Mouse (Mus musculus) lung, postnatal 0 days (tissue): ENCODE measurements around the gene Camk1d. TPM values are rescaled to one million over a fixed set of nuclear protein-coding genes. Genes with fewer than 3 reads are reported as not detected.

ENCODE experiments used
- ATAC-seq: fragments of 200-750 bp; cut with Nextera tagmentation; 2 replicates; pipeline ENCODE4 v1.8.0; 2017; ENCODE audit warnings: moderate library complexity
- DNase-seq: peaks from one replicate; pipeline ENCODE4 v3.0.0-alpha.2; 2016; ENCODE audit warnings: low spot score
- H3K27ac ChIP-seq: fragments of 300-500 bp; sonication (generic); 2 replicates; pipeline ENCODE4 v1.5.1; 2014; ENCODE audit warnings: antibody characterized with exemption, mild to moderate bottlenecking, low read length, mixed read lengths
- H3K27me3 ChIP-seq: fragments of 300-500 bp; sonication (generic); replicated peaks from 2 replicates; pipeline ENCODE4 v1.6.1; 2014; ENCODE audit warnings: low read length, mixed read lengths; ENCODE audit not compliant: insufficient read depth
- H3K36me3 ChIP-seq: fragments of 300-500 bp; sonication (generic); 2 replicates; pipeline ENCODE4 v1.6.1; 2014; ENCODE audit warnings: low read length, mixed read lengths; ENCODE audit not compliant: insufficient read depth
- H3K4me1 ChIP-seq: fragments of 300-500 bp; sonication (generic); 2 replicates; pipeline ENCODE4 v1.6.1; 2014; ENCODE audit warnings: antibody characterized with exemption, low read depth, low read length, mixed read lengths; ENCODE audit not compliant: insufficient read depth
- H3K4me2 ChIP-seq: fragments of 300-500 bp; sonication (generic); replicated peaks from 2 replicates; pipeline ENCODE4 v1.6.1; 2014; ENCODE audit warnings: low read depth, mild to moderate bottlenecking, low read length, moderate library complexity, mixed read lengths
- H3K4me3 ChIP-seq: fragments of 300-500 bp; sonication (generic); 2 replicates; pipeline ENCODE4 v1.5.1; 2014; ENCODE audit warnings: low read depth, low read length
- H3K9ac ChIP-seq: fragments of 300-500 bp; sonication (generic); replicated peaks from 2 replicates; pipeline ENCODE4 v1.6.1; 2014; ENCODE audit warnings: low read depth, mild to moderate bottlenecking
- H3K9me3 ChIP-seq: fragments of 300-500 bp; sonication (generic); 2 replicates; pipeline ENCODE4 v1.6.1; 2016; ENCODE audit warnings: low read length, mixed read lengths
- CTCF ChIP-seq: IDR thresholded peaks from 2 replicates; pipeline ENCODE4 v1.5.1; 2016; ENCODE audit warnings: antibody characterized with exemption, mild to moderate bottlenecking
- EP300 ChIP-seq: IDR thresholded peaks from 2 replicates; pipeline ENCODE4 v1.6.1; 2016; ENCODE audit warnings: antibody characterized with exemption, mild to moderate bottlenecking, control low read depth
- WGBS: fragments of 180-500 bp; shearing (Covaris S2); extraction: QIAGEN DNeasy Blood & Tissue Kit; methylation state at CpG from one replicate; pipeline ENCODE4 v1.1.7; 2014; 5-methylcytosine and 5-hydroxymethylcytosine counted together
- polyA plus RNA-seq: library from polyadenylated mRNA; unstranded; fragments of >200 nt; fragmentation: Nextera tagmentation; extraction: Ambion mirVana; gene quantifications from 2 replicates; pipeline ENCODE4 v1.2.1, GENCODE M21; 2015

Camk1d gene
- polyA plus RNA-seq, 1 experiment from 2014 or later: 2.2 TPM

DNA sequence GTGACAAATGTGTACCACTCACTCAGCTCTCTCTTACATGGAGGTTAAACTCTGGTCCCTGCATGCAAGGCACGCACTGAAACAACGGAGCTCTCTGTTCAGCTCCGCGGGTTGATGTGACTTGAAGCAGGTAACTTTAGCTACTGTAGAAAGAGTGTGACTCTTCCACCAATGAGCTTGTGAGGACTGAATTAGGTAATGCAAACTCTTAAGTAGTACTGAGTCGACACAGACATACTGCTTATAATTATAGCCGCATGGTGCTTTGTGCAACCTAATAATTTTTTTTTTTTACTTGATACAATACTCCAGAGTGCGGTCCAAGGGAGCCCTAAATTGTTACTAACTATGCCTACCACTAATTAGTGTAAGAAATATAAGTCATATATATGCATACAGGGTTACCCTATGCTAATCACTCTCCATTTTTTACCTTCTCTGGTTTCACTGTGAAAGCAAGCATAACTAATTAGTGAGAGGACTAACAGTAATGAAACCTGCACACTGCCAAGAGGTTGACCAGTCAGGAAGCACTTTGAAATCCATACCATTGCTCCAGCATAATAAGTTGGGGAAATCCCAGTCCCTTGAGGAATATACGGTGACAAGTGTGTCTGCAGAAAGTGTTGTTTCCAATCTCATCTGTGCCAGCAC is 125.9 kb downstream of the Camk1d start:
- TF ChIP-seq EP300 (no peak), CTCF (no peak)
- H3K4me2 ChIP-seq: no peak overlapping the region
- H3K27ac ChIP-seq: no peak overlapping the region
- ATAC-seq (no peak), DNase-seq (no peak)
- no peaks in the 10 kb centered on the region for H3K9me3 ChIP-seq
- no peak overlapping the region for H3K4me3 ChIP-seq
- H3K27me3 ChIP-seq: no peaks in the 10 kb centered on the region
- H3K4me1 ChIP-seq: no peaks in the 10 kb centered on the region
- no peaks in the 10 kb centered on the region for H3K36me3 ChIP-seq
- WGBS: 83% methylated on average over 8 of the region's 8 CpGs
- no peak overlapping the region for H3K9ac ChIP-seq

DNA sequence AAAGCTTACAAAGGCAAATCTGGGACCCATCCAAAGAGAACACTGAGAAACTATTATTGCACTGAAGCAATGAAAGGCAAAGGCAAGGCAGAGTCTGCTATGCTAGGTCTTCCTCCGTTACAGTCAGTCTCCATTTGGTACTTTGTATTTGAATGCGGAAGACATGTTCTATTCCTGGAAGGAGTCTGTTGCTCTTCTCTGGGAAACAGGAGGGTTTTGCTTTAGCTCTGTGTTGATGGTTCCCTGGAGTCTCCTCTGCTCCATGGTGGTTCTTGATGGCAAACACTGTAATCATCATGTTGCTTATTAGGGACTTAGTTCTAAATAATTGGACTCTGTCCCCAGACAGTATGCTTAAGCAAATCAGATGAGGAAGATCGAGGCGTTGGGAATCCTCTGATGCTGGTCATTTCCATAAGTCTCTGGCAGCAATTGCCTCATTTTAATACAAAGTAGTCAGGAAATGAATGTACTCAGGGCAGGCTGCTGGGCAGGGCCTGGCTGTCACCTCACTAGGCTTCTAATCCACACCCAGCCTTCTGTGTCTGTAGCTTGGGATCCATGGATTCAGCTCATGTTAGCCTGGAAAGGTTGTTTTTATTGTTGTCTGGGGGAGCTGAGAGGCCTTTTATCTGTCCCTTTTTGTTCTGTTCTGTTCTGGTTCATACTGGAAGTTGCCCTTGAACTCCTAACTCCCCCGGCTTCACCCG is 129.8 kb downstream of the Camk1d start:
- H3K27me3 ChIP-seq: no peaks in the 10 kb centered on the region
- H3K9me3 ChIP-seq: no peaks in the 10 kb centered on the region
- 78% methylated on average over 6 of the region's 6 CpGs for WGBS
- H3K9ac ChIP-seq: no peak overlapping the region
- no peaks in the 10 kb centered on the region for H3K36me3 ChIP-seq
- no peaks in the 10 kb centered on the region for H3K4me1 ChIP-seq
- H3K4me2 ChIP-seq: no peak overlapping the region
- ATAC-seq: no peak
- TF ChIP-seq EP300: no peak
- TF ChIP-seq CTCF: no peak
- no peak overlapping the region for H3K4me3 ChIP-seq
- no peak for DNase-seq
- no peak overlapping the region for H3K27ac ChIP-seq

DNA sequence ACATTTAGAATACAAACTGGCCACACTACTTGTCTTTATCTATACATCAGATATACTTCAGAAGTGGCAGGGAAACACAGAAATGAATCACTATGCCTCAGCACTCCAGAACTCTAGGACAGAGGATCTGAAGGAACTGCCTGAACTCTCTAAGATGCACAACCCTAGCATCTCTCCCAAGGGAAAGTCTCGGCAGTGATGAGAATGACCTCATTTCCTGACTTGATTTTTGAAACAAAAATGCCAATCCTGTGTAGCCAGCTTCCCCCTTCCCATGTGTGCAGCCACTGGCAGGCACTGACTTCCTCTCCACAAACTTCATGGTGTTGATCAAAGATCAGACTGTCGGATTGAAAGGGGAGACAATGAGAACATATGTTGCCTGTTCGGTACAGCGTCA is 134.9 kb downstream of the Camk1d start:
- Histone ChIP-seq H3K9me3 (no peaks in the 10 kb centered on the region), H3K9ac (no peak overlapping the region), H3K27ac (no peak overlapping the region), H3K4me1 (peaks cover 8% of the 10 kb centered on the region; the same call in 1 of the 2 replicates), H3K27me3 (no peaks in the 10 kb centered on the region), H3K36me3 (no peaks in the 10 kb centered on the region), H3K4me3 (no peak overlapping the region), H3K4me2 (no peak overlapping the region)
- TF ChIP-seq CTCF (no peak), EP300 (no peak)
- DNase-seq (peak; percentile 23), ATAC-seq (no peak)
- 46% methylated on average over 4 of the region's 4 CpGs for WGBS

GRCm38 (mm10) chr2:5577399-5578129 is 136.8 kb downstream of the Camk1d start:
- 35% methylated on average over 9 of the region's 9 CpGs for WGBS
- Histone ChIP-seq H3K4me3 (no peak overlapping the region), H3K27me3 (no peaks in the 10 kb centered on the region), H3K4me2 (no peak overlapping the region), H3K36me3 (no peaks in the 10 kb centered on the region), H3K4me1 (peaks cover 8% of the 10 kb centered on the region; the same call in 1 of the 2 replicates), H3K9me3 (no peaks in the 10 kb centered on the region), H3K9ac (no peak overlapping the region), H3K27ac (peak overlapping the region; percentile 60)
- ATAC-seq (peak; percentile 89), DNase-seq (peak; percentile 90)
- TF ChIP-seq CTCF (no peak), EP300 (peak; percentile 75)

- Histone ChIP-seq H3K4me1 (peaks cover 4% of the 10 kb centered on the region; the same call in 1 of the 2 replicates), H3K4me2 (no peak overlapping the region), H3K36me3 (no peaks in the 10 kb centered on the region), H3K27me3 (no peaks in the 10 kb centered on the region), H3K27ac (no peak overlapping the region), H3K9ac (no peak overlapping the region), H3K9me3 (no peaks in the 10 kb centered on the region), H3K4me3 (no peak overlapping the region)
- WGBS: 73% methylated on average over 10 of the region's 10 CpGs
- TF ChIP-seq CTCF: no peak
- TF ChIP-seq EP300: no peak
- DNase-seq: no peak
- ATAC-seq: no peak
These were observed 141.9 kb downstream of the Camk1d start for GRCm38 (mm10) chr2:5572314-5573006.

DNA sequence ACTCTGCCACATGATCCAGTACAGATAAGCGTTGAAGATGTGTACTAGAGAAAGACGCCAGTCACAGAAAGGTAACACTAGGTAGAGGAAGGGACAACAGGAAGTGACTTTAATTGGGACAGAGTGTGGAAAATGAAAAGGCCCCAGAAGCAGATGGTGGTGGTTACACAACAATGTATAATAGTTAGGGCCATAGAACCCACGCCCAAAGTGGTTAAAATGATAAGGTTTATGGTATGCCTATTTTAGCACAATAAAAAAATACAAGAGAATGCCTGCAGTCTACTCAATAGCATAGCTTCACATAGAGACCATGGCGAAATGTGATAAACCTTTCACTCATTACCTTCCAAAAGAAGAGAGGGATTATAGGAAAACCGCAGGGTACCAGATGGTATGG is 147.7 kb downstream of the Camk1d start:
- DNase-seq: no peak
- no peaks in the 10 kb centered on the region for H3K4me1 ChIP-seq
- H3K27me3 ChIP-seq: no peaks in the 10 kb centered on the region
- no peak overlapping the region for H3K4me3 ChIP-seq
- H3K27ac ChIP-seq: no peak overlapping the region
- TF ChIP-seq EP300 (no peak), CTCF (no peak)
- no peak overlapping the region for H3K4me2 ChIP-seq
- H3K36me3 ChIP-seq: no peaks in the 10 kb centered on the region
- no peak for ATAC-seq
- WGBS: 80% methylated on average over 5 of the region's 5 CpGs
- no peak overlapping the region for H3K9ac ChIP-seq
- H3K9me3 ChIP-seq: no peaks in the 10 kb centered on the region
